Mouse (Mus musculus): ENCODE results near the gene Cmtm6. TPM values are rescaled to one million over a fixed set of nuclear protein-coding genes. Genes with fewer than 3 reads are reported as not detected.

The Cmtm6 gene
- polyA plus RNA-seq, 1 experiment from 2014 or later, result 21.0 TPM

- Histone ChIP-seq H3K4me2 (ENCODE audit: low read length) (no peak overlapping the region), H3K27ac (ENCODE audit: low read depth, low read length) (no peak overlapping the region), H3K4me3 (ENCODE audit: low read length) (no peak overlapping the region), H3K36me3 (ENCODE audit: control insufficient read depth, insufficient read depth, low read length) (0 out of 2 replicates have a peak, but pooled peaks cover 3% of the 10 kb centered on the region), H3K4me1 (ENCODE audit: control insufficient read depth, insufficient read depth, low read depth, low read length) (no peaks in the 10 kb centered on the region; the same call in 1 of the 2 replicates), H3K27me3 (replicated peaks; ENCODE audit: control insufficient read depth, insufficient read depth, low read length) (no peaks in the 10 kb centered on the region), H3K9ac (ENCODE audit: low read depth, low read length) (no peak overlapping the region), H3K9me3 (ENCODE audit: control insufficient read depth, low read length) (no peaks in the 10 kb centered on the region)
- ATAC-seq, result no peak
- WGBS, result 94% methylated on average over 2 of the region's 2 CpGs
Observed at GRCm38 (mm10) chr9:114742731-114743130, 11.8 kb downstream of the Cmtm6 start.

DNA sequence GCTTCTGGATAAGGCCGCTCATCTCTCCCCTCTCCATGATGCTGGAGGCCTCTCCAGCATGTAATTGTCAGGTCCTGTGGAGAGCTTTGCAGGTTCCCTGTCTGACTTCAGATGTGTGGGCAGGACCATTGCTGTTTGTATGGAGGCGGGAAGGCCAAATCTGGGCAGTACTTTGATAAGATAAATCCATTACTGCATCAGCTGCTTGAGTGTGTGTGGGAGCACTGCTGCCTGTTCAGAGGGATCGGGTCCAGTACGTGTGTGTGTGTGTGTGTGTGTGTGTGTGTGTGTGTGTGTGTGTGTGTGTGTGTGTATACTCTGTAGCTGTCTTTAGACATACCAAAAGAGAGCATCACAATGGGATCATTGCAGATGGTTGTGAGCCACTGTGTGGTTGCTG is 14.2 kb downstream of the Cmtm6 start:
- no peak for ATAC-seq
- 89% methylated on average over 4 of the region's 4 CpGs for WGBS
- Histone ChIP-seq H3K9me3 (ENCODE audit: control insufficient read depth, low read length) (no peaks in the 10 kb centered on the region), H3K4me2 (ENCODE audit: low read length) (no peak overlapping the region), H3K4me1 (ENCODE audit: control insufficient read depth, insufficient read depth, low read depth, low read length) (no peaks in the 10 kb centered on the region; the same call in 1 of the 2 replicates), H3K4me3 (ENCODE audit: low read length) (no peak overlapping the region), H3K9ac (ENCODE audit: low read depth, low read length) (no peak overlapping the region), H3K27me3 (replicated peaks; ENCODE audit: control insufficient read depth, insufficient read depth, low read length) (no peaks in the 10 kb centered on the region), H3K36me3 (ENCODE audit: control insufficient read depth, insufficient read depth, low read length) (0 out of 2 replicates have a peak, but pooled peaks cover 6% of the 10 kb centered on the region), H3K27ac (ENCODE audit: low read depth, low read length) (no peak overlapping the region)

DNA sequence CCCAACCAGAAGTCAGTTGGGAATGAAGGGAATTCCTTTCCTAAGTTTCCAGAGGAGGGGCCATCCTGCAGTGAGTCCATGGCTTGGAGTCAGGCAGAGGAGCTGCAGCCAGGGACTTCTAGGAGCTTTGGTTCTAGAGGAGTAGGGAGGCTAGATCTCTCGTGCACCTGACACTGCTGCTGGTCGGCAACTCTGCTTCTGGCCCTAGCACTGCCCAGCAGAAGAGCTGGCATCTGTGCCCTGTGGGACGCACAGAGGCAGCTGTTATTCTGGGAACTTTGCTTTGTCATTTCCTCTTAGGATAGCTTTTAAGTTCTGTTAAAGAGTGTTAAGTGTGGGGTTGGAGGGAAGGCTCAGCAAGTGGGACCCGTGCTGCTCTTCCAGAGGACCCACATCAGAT is 14.7 kb downstream of the Cmtm6 start:
- H3K27ac ChIP-seq (ENCODE audit: low read depth, low read length), result no peak overlapping the region
- no peaks in the 10 kb centered on the region for H3K9me3 ChIP-seq (ENCODE audit: control insufficient read depth, low read length)
- H3K4me1 ChIP-seq (ENCODE audit: control insufficient read depth, insufficient read depth, low read depth, low read length), result no peaks in the 10 kb centered on the region; the same call in 1 of the 2 replicates
- H3K27me3 ChIP-seq (replicated peaks; ENCODE audit: control insufficient read depth, insufficient read depth, low read length), result no peaks in the 10 kb centered on the region
- no peak for ATAC-seq
- 91% methylated on average over 4 of the region's 4 CpGs for WGBS
- H3K36me3 ChIP-seq (ENCODE audit: control insufficient read depth, insufficient read depth, low read length), result 0 out of 2 replicates have a peak, but pooled peaks cover 4% of the 10 kb centered on the region
- H3K4me3 ChIP-seq (ENCODE audit: low read length), result no peak overlapping the region
- H3K9ac ChIP-seq (ENCODE audit: low read depth, low read length), result no peak overlapping the region
- no peak overlapping the region for H3K4me2 ChIP-seq (ENCODE audit: low read length)

GRCm38 (mm10) chr9:114747012-114747411 is 16.1 kb downstream of the Cmtm6 start:
- Histone ChIP-seq H3K4me3 (ENCODE audit: low read length) (no peak overlapping the region), H3K9me3 (ENCODE audit: control insufficient read depth, low read length) (no peaks in the 10 kb centered on the region), H3K4me1 (ENCODE audit: control insufficient read depth, insufficient read depth, low read depth, low read length) (no peaks in the 10 kb centered on the region; the same call in 1 of the 2 replicates), H3K27ac (ENCODE audit: low read depth, low read length) (no peak overlapping the region), H3K36me3 (ENCODE audit: control insufficient read depth, insufficient read depth, low read length) (0 out of 2 replicates have a peak, but pooled peaks cover 4% of the 10 kb centered on the region), H3K9ac (ENCODE audit: low read depth, low read length) (no peak overlapping the region), H3K27me3 (replicated peaks; ENCODE audit: control insufficient read depth, insufficient read depth, low read length) (no peaks in the 10 kb centered on the region), H3K4me2 (ENCODE audit: low read length) (no peak overlapping the region)
- 87% methylated on average over 10 of the region's 10 CpGs for WGBS
- no peak for ATAC-seq

- Histone ChIP-seq H3K27ac (ENCODE audit: low read depth, low read length) (no peak overlapping the region), H3K4me1 (ENCODE audit: control insufficient read depth, insufficient read depth, low read depth, low read length) (peaks cover under 1% of the 10 kb centered on the region), H3K4me2 (ENCODE audit: low read length) (no peak overlapping the region), H3K9me3 (ENCODE audit: control insufficient read depth, low read length) (no peaks in the 10 kb centered on the region), H3K4me3 (ENCODE audit: low read length) (no peak overlapping the region), H3K9ac (ENCODE audit: low read depth, low read length) (no peak overlapping the region), H3K36me3 (ENCODE audit: control insufficient read depth, insufficient read depth, low read length) (0 out of 2 replicates have a peak, but pooled peaks cover 4% of the 10 kb centered on the region), H3K27me3 (replicated peaks; ENCODE audit: control insufficient read depth, insufficient read depth, low read length) (no peaks in the 10 kb centered on the region)
- no peak for ATAC-seq
- WGBS, result 79% methylated on average over 12 of the region's 12 CpGs
Observed at GRCm38 (mm10) chr9:114747466-114747865, 16.6 kb downstream of the Cmtm6 start.

GRCm38 (mm10) chr9:114751582-114751981 is 20.7 kb downstream of the Cmtm6 start:
- 74% methylated on average over 3 of the region's 3 CpGs for WGBS
- peaks cover 7% of the 10 kb centered on the region for H3K4me1 ChIP-seq (ENCODE audit: control insufficient read depth, insufficient read depth, low read depth, low read length)
- H3K9ac ChIP-seq (ENCODE audit: low read depth, low read length), result no peak overlapping the region
- 0 out of 2 replicates have a peak, but pooled peaks cover 4% of the 10 kb centered on the region for H3K36me3 ChIP-seq (ENCODE audit: control insufficient read depth, insufficient read depth, low read length)
- no peaks in the 10 kb centered on the region for H3K27me3 ChIP-seq (replicated peaks; ENCODE audit: control insufficient read depth, insufficient read depth, low read length)
- H3K9me3 ChIP-seq (ENCODE audit: control insufficient read depth, low read length), result no peaks in the 10 kb centered on the region
- H3K4me3 ChIP-seq (ENCODE audit: low read length), result no peak overlapping the region
- no peak for ATAC-seq
- no peak overlapping the region for H3K4me2 ChIP-seq (ENCODE audit: low read length)
- H3K27ac ChIP-seq (ENCODE audit: low read depth, low read length), result no peak overlapping the region

- H3K36me3 ChIP-seq (ENCODE audit: control insufficient read depth, insufficient read depth, low read length), result 0 out of 2 replicates have a peak, but pooled peaks cover 4% of the 10 kb centered on the region
- no peaks in the 10 kb centered on the region for H3K9me3 ChIP-seq (ENCODE audit: control insufficient read depth, low read length)
- peak overlapping the region; percentile 78 for H3K4me2 ChIP-seq (ENCODE audit: low read length)
- no peaks in the 10 kb centered on the region for H3K27me3 ChIP-seq (replicated peaks; ENCODE audit: control insufficient read depth, insufficient read depth, low read length)
- H3K9ac ChIP-seq (ENCODE audit: low read depth, low read length), result peak overlapping the region; percentile 69; the same call in 1 of the 2 replicates
- peaks cover 7% of the 10 kb centered on the region for H3K4me1 ChIP-seq (ENCODE audit: control insufficient read depth, insufficient read depth, low read depth, low read length)
- H3K4me3 ChIP-seq (ENCODE audit: low read length), result peak overlapping the region; percentile 53
- 68% methylated on average over 9 of the region's 9 CpGs for WGBS
- ATAC-seq, result 0 out of 2 replicates have a peak, but pooled peaks have one; percentile 2
- peak overlapping the region; percentile 39; the same call in 1 of the 2 replicates for H3K27ac ChIP-seq (ENCODE audit: low read depth, low read length)
Observed at GRCm38 (mm10) chr9:114752311-114752710, 21.4 kb downstream of the Cmtm6 start.

- Histone ChIP-seq H3K36me3 (ENCODE audit: control insufficient read depth, insufficient read depth, low read length) (0 out of 2 replicates have a peak, but pooled peaks cover under 1% of the 10 kb centered on the region), H3K27me3 (replicated peaks; ENCODE audit: control insufficient read depth, insufficient read depth, low read length) (no peaks in the 10 kb centered on the region), H3K4me2 (ENCODE audit: low read length) (peak overlapping the region; percentile 78), H3K27ac (ENCODE audit: low read depth, low read length) (peak overlapping the region; percentile 70), H3K9ac (ENCODE audit: low read depth, low read length) (peak overlapping the region; percentile 69), H3K4me1 (ENCODE audit: control insufficient read depth, insufficient read depth, low read depth, low read length) (peaks cover 7% of the 10 kb centered on the region), H3K4me3 (ENCODE audit: low read length) (peak overlapping the region; percentile 53), H3K9me3 (ENCODE audit: control insufficient read depth, low read length) (no peaks in the 10 kb centered on the region)
- 2% methylated on average over 36 of the region's 36 CpGs for WGBS
- peak; percentile 89 for ATAC-seq
Observed at GRCm38 (mm10) chr9:114752863-114753484, 22.1 kb downstream of the Cmtm6 start.

DNA sequence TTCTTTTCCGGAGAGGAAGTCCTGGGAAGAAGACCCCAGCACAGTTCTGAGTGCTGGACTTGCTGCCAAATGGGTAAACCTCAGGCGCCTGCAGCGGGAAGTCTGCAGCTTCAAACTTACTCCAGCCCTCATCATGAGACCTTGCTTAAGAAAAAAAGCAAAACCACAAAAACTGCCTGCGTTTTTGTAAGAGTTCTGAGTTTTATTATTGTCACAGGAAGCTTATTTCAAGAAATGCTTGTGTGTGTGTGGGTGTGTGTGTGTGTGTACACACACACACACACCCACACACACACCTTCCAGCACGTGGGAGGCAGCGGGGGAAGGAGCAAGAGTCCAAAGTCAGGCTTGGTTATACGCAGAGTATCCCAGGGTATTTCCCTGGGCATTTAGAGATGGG is 27.4 kb downstream of the Cmtm6 start:
- H3K36me3 ChIP-seq (ENCODE audit: control insufficient read depth, insufficient read depth, low read length), result no peaks in the 10 kb centered on the region
- H3K9me3 ChIP-seq (ENCODE audit: control insufficient read depth, low read length), result no peaks in the 10 kb centered on the region
- 82% methylated on average over 7 of the region's 7 CpGs for WGBS
- H3K9ac ChIP-seq (ENCODE audit: low read depth, low read length), result no peak overlapping the region
- H3K27me3 ChIP-seq (replicated peaks; ENCODE audit: control insufficient read depth, insufficient read depth, low read length), result 0 out of 2 replicates have a peak, but pooled peaks cover 3% of the 10 kb centered on the region
- H3K27ac ChIP-seq (ENCODE audit: low read depth, low read length), result no peak overlapping the region
- H3K4me3 ChIP-seq (ENCODE audit: low read length), result no peak overlapping the region
- H3K4me1 ChIP-seq (ENCODE audit: control insufficient read depth, insufficient read depth, low read depth, low read length), result 0 out of 2 replicates have a peak, but pooled peaks cover under 1% of the 10 kb centered on the region
- H3K4me2 ChIP-seq (ENCODE audit: low read length), result no peak overlapping the region
- ATAC-seq, result no peak

Data from hindbrain, embryonic 16.5 days (tissue).